Mouse (Mus musculus) ES-Bruce4 (cell line): ENCODE measurements around the gene Sln.

Experiments
- CTCF ChIP-seq: IDR thresholded peaks from one replicate; pipeline ENCODE4 v1.8.1; 2011; ENCODE audit warnings: low read depth, low read length
- EP300 ChIP-seq: IDR thresholded peaks from 2 replicates; pipeline ENCODE4 v1.6.1; 2011; ENCODE audit warnings: low read depth, low read length; ENCODE audit not compliant: insufficient read depth
- POLR2A ChIP-seq: IDR thresholded peaks from one replicate; pipeline ENCODE4 v1.8.1; 2011; ENCODE audit warnings: low read length; ENCODE audit not compliant: insufficient read depth

- no peak for TF ChIP-seq POLR2A
- no peak for TF ChIP-seq CTCF
- TF ChIP-seq EP300, result no peak
Measured at GRCm38 (mm10) chr9:53883588-53884280, 33.8 kb downstream of the Sln start.
